Mouse (Mus musculus): Measurements from ENCODE around the gene Mlh1. TPM values are rescaled to one million over a fixed set of nuclear protein-coding genes. Genes with fewer than 3 reads are reported as not detected.

Gene Mlh1
- polyA plus RNA-seq, 1 experiment from 2014 or later: 19.1 TPM

GRCm38 (mm10) chr9:111272356-111272755, 765 bp upstream of the Mlh1 start:
- H3K9me3 ChIP-seq (replicated peaks; ENCODE audit: control insufficient read depth, low read length): no peaks in the 10 kb centered on the region
- H3K4me1 ChIP-seq (ENCODE audit: control insufficient read depth, low read depth, low read length): peaks cover 26% of the 10 kb centered on the region
- H3K9ac ChIP-seq (ENCODE audit: low read depth, low read length): peak overlapping the region; percentile 98
- H3K4me2 ChIP-seq (ENCODE audit: low read depth, low read length): peak overlapping the region; percentile 87
- peak overlapping the region; percentile 99 for H3K27ac ChIP-seq (ENCODE audit: low read length)
- H3K4me3 ChIP-seq (ENCODE audit: low read depth, low read length): peak overlapping the region; percentile 97
- H3K36me3 ChIP-seq (ENCODE audit: control insufficient read depth, insufficient read depth): no peaks in the 10 kb centered on the region; the same call in 1 of the 2 replicates
- 7% methylated on average over 19 of the region's 19 CpGs for WGBS (ENCODE audit: insufficient replicate concordance)
- H3K27me3 ChIP-seq (ENCODE audit: control insufficient read depth, insufficient read depth, low read depth, low read length): no peaks in the 10 kb centered on the region
- ATAC-seq (ENCODE audit: low read depth): no peak

DNA sequence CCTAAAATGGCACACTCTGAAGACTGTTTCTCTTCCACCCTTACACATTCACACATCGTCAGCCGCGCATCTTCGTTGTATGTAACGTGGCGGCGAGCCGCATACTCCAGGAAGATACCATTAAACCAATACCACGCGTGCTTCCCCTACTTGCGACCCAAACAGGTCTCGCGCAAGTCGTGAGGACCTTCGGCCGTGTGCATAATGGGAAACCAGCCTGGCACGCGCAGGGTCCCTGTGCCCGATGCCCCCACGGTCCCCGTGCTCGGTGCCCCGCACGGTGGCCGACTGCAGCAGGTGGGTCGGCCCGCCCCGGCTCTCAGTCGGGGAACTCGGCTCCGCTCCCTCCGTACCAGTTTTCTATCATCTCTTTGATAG, 546 bp downstream of the Mlh1 start:
- Histone ChIP-seq H3K36me3 (ENCODE audit: control insufficient read depth, insufficient read depth) (peaks cover 3% of the 10 kb centered on the region; the same call in 1 of the 2 replicates), H3K9ac (ENCODE audit: low read depth, low read length) (peak overlapping the region; percentile 95), H3K27me3 (ENCODE audit: control insufficient read depth, insufficient read depth, low read depth, low read length) (no peaks in the 10 kb centered on the region), H3K4me2 (ENCODE audit: low read depth, low read length) (peak overlapping the region; percentile 65), H3K27ac (ENCODE audit: low read length) (peak overlapping the region; percentile 93), H3K4me3 (ENCODE audit: low read depth, low read length) (peak overlapping the region; percentile 93), H3K4me1 (ENCODE audit: control insufficient read depth, low read depth, low read length) (peaks cover 24% of the 10 kb centered on the region), H3K9me3 (replicated peaks; ENCODE audit: control insufficient read depth, low read length) (no peaks in the 10 kb centered on the region)
- WGBS (ENCODE audit: insufficient replicate concordance): under 1% methylated on average over 32 of the region's 32 CpGs
- peak; percentile 7 for ATAC-seq (ENCODE audit: low read depth)

- Histone ChIP-seq H3K9me3 (replicated peaks; ENCODE audit: control insufficient read depth, low read length) (no peaks in the 10 kb centered on the region), H3K27me3 (ENCODE audit: control insufficient read depth, insufficient read depth, low read depth, low read length) (no peaks in the 10 kb centered on the region), H3K27ac (ENCODE audit: low read length) (peak overlapping the region; percentile 93), H3K9ac (ENCODE audit: low read depth, low read length) (peak overlapping the region; percentile 95), H3K4me2 (ENCODE audit: low read depth, low read length) (peak overlapping the region; percentile 65), H3K36me3 (ENCODE audit: control insufficient read depth, insufficient read depth) (peaks cover 3% of the 10 kb centered on the region; the same call in 1 of the 2 replicates), H3K4me1 (ENCODE audit: control insufficient read depth, low read depth, low read length) (peaks cover 24% of the 10 kb centered on the region), H3K4me3 (ENCODE audit: low read depth, low read length) (peak overlapping the region; percentile 93)
- no peak for ATAC-seq (ENCODE audit: low read depth)
- 9% methylated on average over 5 of the region's 5 CpGs for WGBS (ENCODE audit: insufficient replicate concordance)
Measured at GRCm38 (mm10) chr9:111270606-111271005, 985 bp downstream of the Mlh1 start.

DNA sequence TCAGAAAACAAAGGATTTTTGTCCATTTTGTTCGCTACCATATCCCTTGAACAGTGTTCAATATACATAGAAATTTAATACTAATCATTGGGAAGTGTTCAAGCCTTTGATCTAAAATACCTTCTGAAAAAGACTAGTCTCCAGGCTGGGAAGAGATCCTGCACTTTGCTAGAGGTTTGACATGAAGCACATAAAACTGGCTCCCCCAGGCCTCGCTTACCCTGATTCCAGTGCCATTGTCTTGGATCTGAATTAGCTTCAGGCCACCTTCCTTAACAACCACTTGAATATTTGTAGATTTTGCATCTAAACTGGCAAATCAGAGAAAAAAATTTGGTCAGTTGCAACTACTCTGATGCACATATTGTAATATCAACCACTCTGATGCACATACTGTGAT, 3.6 kb downstream of the Mlh1 start:
- Histone ChIP-seq H3K27ac (ENCODE audit: low read length) (no peak overlapping the region), H3K4me1 (ENCODE audit: control insufficient read depth, low read depth, low read length) (peaks cover 10% of the 10 kb centered on the region), H3K36me3 (ENCODE audit: control insufficient read depth, insufficient read depth) (peaks cover 20% of the 10 kb centered on the region), H3K4me2 (ENCODE audit: low read depth, low read length) (no peak overlapping the region), H3K4me3 (ENCODE audit: low read depth, low read length) (no peak overlapping the region), H3K9me3 (replicated peaks; ENCODE audit: control insufficient read depth, low read length) (no peaks in the 10 kb centered on the region), H3K9ac (ENCODE audit: low read depth, low read length) (no peak overlapping the region), H3K27me3 (ENCODE audit: control insufficient read depth, insufficient read depth, low read depth, low read length) (no peaks in the 10 kb centered on the region)
- 91% methylated on average over 2 of the region's 2 CpGs for WGBS (ENCODE audit: insufficient replicate concordance)
- ATAC-seq (ENCODE audit: low read depth): no peak

- Histone ChIP-seq H3K4me3 (ENCODE audit: low read depth, low read length) (no peak overlapping the region), H3K27me3 (ENCODE audit: control insufficient read depth, insufficient read depth, low read depth, low read length) (no peaks in the 10 kb centered on the region), H3K4me2 (ENCODE audit: low read depth, low read length) (no peak overlapping the region), H3K4me1 (ENCODE audit: control insufficient read depth, low read depth, low read length) (no peaks in the 10 kb centered on the region), H3K36me3 (ENCODE audit: control insufficient read depth, insufficient read depth) (peaks cover 48% of the 10 kb centered on the region), H3K27ac (ENCODE audit: low read length) (no peak overlapping the region), H3K9me3 (replicated peaks; ENCODE audit: control insufficient read depth, low read length) (no peaks in the 10 kb centered on the region), H3K9ac (ENCODE audit: low read depth, low read length) (no peak overlapping the region)
- 86% methylated on average over 4 of the region's 4 CpGs for WGBS (ENCODE audit: insufficient replicate concordance)
- no peak for ATAC-seq (ENCODE audit: low read depth)
Measured at GRCm38 (mm10) chr9:111261356-111261755, 10.2 kb downstream of the Mlh1 start.

DNA sequence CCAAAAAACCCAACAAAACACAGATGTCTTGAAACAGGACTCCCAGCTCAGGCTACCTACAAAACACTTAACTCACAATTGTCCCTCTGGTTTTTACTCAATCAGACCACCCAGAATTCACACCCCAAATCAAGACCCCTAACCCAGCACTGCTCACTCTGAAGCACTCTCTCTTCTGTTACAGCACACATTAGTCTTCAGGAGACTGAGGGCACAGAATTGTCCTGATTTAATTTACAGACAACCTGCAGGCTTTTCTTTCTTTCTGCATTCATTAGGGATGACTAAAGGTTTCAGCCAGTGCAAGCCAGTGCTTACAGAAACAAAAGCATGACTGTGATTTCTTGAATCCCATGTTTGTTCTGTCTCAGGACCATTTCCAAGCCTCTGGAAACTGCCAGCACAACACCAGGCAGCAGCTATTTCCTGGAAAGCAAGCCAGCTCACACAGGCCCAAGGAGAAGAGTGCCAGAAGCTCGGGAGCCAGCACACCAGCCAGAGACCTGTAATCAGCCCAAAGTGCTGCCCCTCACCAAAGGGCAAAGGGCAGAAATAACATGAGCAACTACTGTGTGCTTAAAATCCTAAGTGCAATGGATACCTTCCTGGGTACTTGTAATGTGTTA, 11.1 kb downstream of the Mlh1 start:
- H3K27me3 ChIP-seq (ENCODE audit: control insufficient read depth, insufficient read depth, low read depth, low read length): no peaks in the 10 kb centered on the region
- no peaks in the 10 kb centered on the region for H3K4me1 ChIP-seq (ENCODE audit: control insufficient read depth, low read depth, low read length)
- WGBS (ENCODE audit: insufficient replicate concordance): 66% methylated on average over 1 of the region's 1 CpGs
- H3K36me3 ChIP-seq (ENCODE audit: control insufficient read depth, insufficient read depth): peaks cover 52% of the 10 kb centered on the region
- no peak overlapping the region for H3K4me3 ChIP-seq (ENCODE audit: low read depth, low read length)
- H3K9me3 ChIP-seq (replicated peaks; ENCODE audit: control insufficient read depth, low read length): no peaks in the 10 kb centered on the region
- H3K27ac ChIP-seq (ENCODE audit: low read length): no peak overlapping the region
- no peak for ATAC-seq (ENCODE audit: low read depth)
- H3K4me2 ChIP-seq (ENCODE audit: low read depth, low read length): no peak overlapping the region
- H3K9ac ChIP-seq (ENCODE audit: low read depth, low read length): no peak overlapping the region

DNA sequence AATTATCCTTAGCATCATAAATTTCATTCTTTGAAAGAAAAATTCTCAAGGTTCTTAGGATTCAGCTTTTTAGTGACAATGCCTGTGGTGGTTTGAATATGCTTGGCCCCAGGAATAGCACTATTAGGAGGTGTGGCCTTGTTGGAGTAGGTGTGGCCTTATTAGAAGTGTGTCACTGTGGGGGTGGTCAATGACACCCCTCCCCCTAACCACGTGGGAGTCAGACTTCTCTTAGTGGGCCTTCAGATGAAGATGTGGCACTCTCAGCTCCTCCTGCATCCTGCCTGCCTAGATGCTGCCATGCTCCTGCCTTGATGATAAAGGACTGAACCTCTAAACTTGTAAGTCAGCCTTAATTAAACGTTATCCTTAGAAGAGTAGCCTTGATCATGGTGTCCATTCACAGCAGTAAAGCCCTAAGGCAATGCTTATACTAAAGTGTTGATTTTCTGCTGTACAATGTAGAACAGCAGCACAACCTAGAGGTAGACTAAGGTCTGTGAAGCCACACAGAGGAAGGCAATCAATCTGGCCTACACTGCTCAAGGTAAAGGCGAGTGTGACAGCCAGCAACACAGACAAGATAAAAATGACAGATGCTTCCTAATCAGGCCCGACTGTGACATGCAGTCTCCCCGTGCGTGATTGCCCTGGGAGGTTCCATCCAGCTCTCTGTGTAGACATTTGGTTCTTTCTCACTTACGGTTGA, 19.3 kb downstream of the Mlh1 start:
- Histone ChIP-seq H3K9me3 (replicated peaks; ENCODE audit: control insufficient read depth, low read length) (no peaks in the 10 kb centered on the region), H3K9ac (ENCODE audit: low read depth, low read length) (no peak overlapping the region), H3K4me2 (ENCODE audit: low read depth, low read length) (no peak overlapping the region), H3K36me3 (ENCODE audit: control insufficient read depth, insufficient read depth) (peaks cover 45% of the 10 kb centered on the region), H3K27me3 (ENCODE audit: control insufficient read depth, insufficient read depth, low read depth, low read length) (no peaks in the 10 kb centered on the region), H3K27ac (ENCODE audit: low read length) (no peak overlapping the region), H3K4me1 (ENCODE audit: control insufficient read depth, low read depth, low read length) (no peaks in the 10 kb centered on the region; the same call in 1 of the 2 replicates), H3K4me3 (ENCODE audit: low read depth, low read length) (no peak overlapping the region)
- ATAC-seq (ENCODE audit: low read depth): no peak
- 62% methylated on average over 7 of the region's 7 CpGs for WGBS (ENCODE audit: insufficient replicate concordance)

- ATAC-seq (ENCODE audit: low read depth): no peak
- WGBS (ENCODE audit: insufficient replicate concordance): 77% methylated on average over 3 of the region's 3 CpGs
- peaks cover 28% of the 10 kb centered on the region for H3K36me3 ChIP-seq (ENCODE audit: control insufficient read depth, insufficient read depth)
Measured at GRCm38 (mm10) chr9:111247682-111248246, 23.8 kb downstream of the Mlh1 start.

DNA sequence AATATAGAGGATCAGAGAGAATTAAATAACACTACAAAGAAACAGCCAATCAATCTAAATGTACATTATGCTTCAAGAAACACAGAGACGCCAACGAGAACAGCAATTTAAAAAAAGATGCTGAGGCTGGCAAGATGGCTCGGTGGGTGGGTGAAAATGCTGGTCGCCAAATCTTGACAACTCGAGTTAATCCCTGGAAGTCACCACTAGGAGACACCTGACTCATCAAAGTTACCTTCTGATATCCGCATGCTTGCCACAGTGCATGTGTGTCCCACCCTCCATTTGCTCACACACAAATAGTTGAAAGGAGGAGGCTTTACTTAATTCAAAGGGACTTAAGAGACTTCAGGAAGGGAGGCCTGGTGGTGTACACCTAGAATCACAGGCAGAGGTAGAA, 26.0 kb downstream of the Mlh1 start:
- Histone ChIP-seq H3K27ac (ENCODE audit: low read length) (no peak overlapping the region), H3K4me1 (ENCODE audit: control insufficient read depth, low read depth, low read length) (no peaks in the 10 kb centered on the region; the same call in 1 of the 2 replicates), H3K9me3 (replicated peaks; ENCODE audit: control insufficient read depth, low read length) (no peaks in the 10 kb centered on the region), H3K4me3 (ENCODE audit: low read depth, low read length) (no peak overlapping the region), H3K9ac (ENCODE audit: low read depth, low read length) (no peak overlapping the region), H3K36me3 (ENCODE audit: control insufficient read depth, insufficient read depth) (peaks cover 24% of the 10 kb centered on the region), H3K4me2 (ENCODE audit: low read depth, low read length) (no peak overlapping the region), H3K27me3 (ENCODE audit: control insufficient read depth, insufficient read depth, low read depth, low read length) (no peaks in the 10 kb centered on the region)
- WGBS (ENCODE audit: insufficient replicate concordance): 75% methylated on average over 6 of the region's 6 CpGs
- no peak for ATAC-seq (ENCODE audit: low read depth)

More at GRCm38 (mm10) chr9:111247682-111248246, 23.8 kb downstream of the Mlh1 start:
- H3K4me2 ChIP-seq (ENCODE audit: low read depth, low read length): no peak overlapping the region
- no peak overlapping the region for H3K4me3 ChIP-seq (ENCODE audit: low read depth, low read length)
- no peaks in the 10 kb centered on the region for H3K9me3 ChIP-seq (replicated peaks; ENCODE audit: control insufficient read depth, low read length)
- H3K4me1 ChIP-seq (ENCODE audit: control insufficient read depth, low read depth, low read length): no peaks in the 10 kb centered on the region; the same call in 1 of the 2 replicates
- H3K27me3 ChIP-seq (ENCODE audit: control insufficient read depth, insufficient read depth, low read depth, low read length): no peaks in the 10 kb centered on the region
- no peak overlapping the region for H3K27ac ChIP-seq (ENCODE audit: low read length)
- no peak overlapping the region for H3K9ac ChIP-seq (ENCODE audit: low read depth, low read length)
